ENCODE assay signal across 8 mouse cellular contexts in the genomic region with DNA sequence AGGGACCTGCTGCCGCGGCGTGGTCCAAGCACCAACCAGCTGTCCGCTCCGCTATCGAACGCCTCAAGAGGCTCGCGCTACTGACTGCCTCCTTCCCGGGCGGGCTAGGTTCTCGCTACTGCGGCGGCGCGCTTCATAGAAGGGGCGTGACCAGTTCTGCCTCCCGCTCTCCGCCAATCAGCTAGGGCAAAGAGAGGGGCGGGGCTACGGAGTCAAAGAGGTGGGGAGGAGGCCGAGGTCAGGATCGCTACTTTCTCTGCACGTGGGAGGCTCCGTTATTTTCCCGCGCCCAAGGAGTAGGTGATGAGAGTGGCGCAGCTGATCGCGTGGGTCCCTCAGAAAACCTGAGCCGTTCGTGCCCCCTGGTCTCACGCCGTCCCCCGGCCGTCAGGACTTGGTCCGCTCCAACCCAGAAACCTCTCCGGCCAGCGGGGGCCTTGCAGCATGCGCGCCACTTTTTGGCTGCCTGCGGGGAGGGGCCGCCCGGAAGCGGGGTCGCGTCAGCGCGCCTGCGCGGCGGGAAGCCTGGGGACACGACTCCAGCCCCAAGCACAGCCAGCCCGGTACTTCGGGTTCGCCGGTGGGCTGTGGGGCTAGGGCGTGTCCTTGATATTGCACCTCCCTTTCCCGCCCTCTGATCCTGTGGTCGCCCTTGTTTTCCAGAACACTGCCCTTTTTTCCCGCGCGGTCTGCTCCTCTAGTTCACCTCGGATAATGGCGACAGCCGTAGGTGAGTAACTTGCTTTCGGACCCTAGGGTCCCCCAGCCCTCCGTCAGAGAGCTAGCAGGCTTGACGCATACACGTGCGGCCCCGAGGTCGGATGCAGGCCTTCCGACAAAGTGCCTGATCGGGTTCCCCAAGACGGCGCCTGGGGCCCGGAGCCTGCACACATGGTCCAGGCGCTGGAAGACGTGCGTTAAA. TPM values are rescaled to one million over a fixed set of nuclear protein-coding genes. Genes with fewer than 3 reads are reported as not detected.
A peak's percentile ranks its signal among the peaks of the same experiment; 100 is the strongest.
DNase-seq lines count a peak whose midpoint lies in the region; ATAC-seq and TF ChIP-seq lines count a peak whose summit lies in the region.

Gene Paics (plus strand): TSS at position 202 of the 922 bp plus-strand sequence.
Gene Ppat (minus strand): TSS at position 473 of the 922 bp plus-strand sequence.

- peak within 1 kb of the TSS; percentile 61 for H3K9ac ChIP-seq in forebrain, embryonic 14.5 days (ENCODE audit: low read length)

- intact Hi-C loops in heart, postnatal 25 days (cut with DNase I) = loop anchor here (1.0 to 2.0 kb wide), 2 partner anchors 23 to 46 kb away; partner anchors contain the start of genes Aasdh and Srp72

- peak within 1 kb of the TSS; percentile 57 for H3K4me3 ChIP-seq in forebrain, embryonic 14.5 days (ENCODE audit: low read depth, low read length)
- peak within 1 kb of the TSS; percentile 93 for H3K4me3 ChIP-seq in lung, adult 2 months (replicated peaks; ENCODE audit: extremely low read depth, low read depth, low read length)

- under 1% methylated on average over 78 of the region's 81 CpGs for WGBS in forebrain, embryonic 14.5 days
- WGBS in lung, adult 2 months = under 1% methylated on average over 81 of the region's 81 CpGs

- H3K4me1 ChIP-seq in forebrain, embryonic 14.5 days (ENCODE audit: control insufficient read depth, insufficient read depth, low read length) = peaks cover 16% of the 10 kb centered on the region; the same call in 1 of the 2 replicates
- peaks cover 13% of the 10 kb centered on the region for H3K4me1 ChIP-seq in lung, adult 2 months (ENCODE audit: control insufficient read depth, insufficient read depth, low read length)

- no peak for TF ChIP-seq CTCF in lung, adult 2 months (IDR thresholded peaks at IDR 0.05; ENCODE audit: insufficient read depth, low read length)

- peak; percentile 97 for ATAC-seq in forebrain, embryonic 14.5 days
- ATAC-seq in neutrophil, adult 5-6 weeks (ENCODE audit: extremely low read depth, insufficient number of reproducible peaks, low FRiP score, poor library complexity, severe bottlenecking) = peak; percentile 94

- peak; percentile 98 for DNase-seq in ES-CJ7 (ENCODE audit: low read depth, low spot score)
- peak; percentile 96 for DNase-seq in cerebellum, adult 11 months
- peak; percentile 99 for DNase-seq in forebrain, embryonic 14.5 days (ENCODE audit: low spot score)
- DNase-seq in heart, postnatal 25 days (ENCODE audit: low spot score) = peak; percentile 97
- DNase-seq in layer of hippocampus, adult 18-20 months (ENCODE audit: low spot score in 2 of 2) = peak; percentile 95 to 97
- peak; percentile 98 for DNase-seq in lung, adult 2 months
- peak; percentile 96 to 98 for DNase-seq in thymus, adult 18-20 months

- TF ChIP-seq POLR2A in lung, adult 2 months (IDR thresholded peaks at IDR 0.05; ENCODE audit: borderline replicate concordance, extremely low read depth, low read depth, low read length) = peak; percentile 83; the same call in 1 of the 2 replicates

- no peaks in the 10 kb centered on the region for H3K9me3 ChIP-seq in forebrain, embryonic 14.5 days (replicated peaks; ENCODE audit: control insufficient read depth, low read length)

- peaks cover 10% of the 10 kb centered on the region for H3K36me3 ChIP-seq in forebrain, embryonic 14.5 days (ENCODE audit: control insufficient read depth, insufficient read depth, low read length)

- H3K4me2 ChIP-seq in forebrain, embryonic 14.5 days (ENCODE audit: low read length) = peak within 1 kb of the TSS; percentile 88

- peak within 1 kb of the TSS; percentile 76 for H3K27ac ChIP-seq in forebrain, embryonic 14.5 days (ENCODE audit: low read depth, low read length)

- no peaks in the 10 kb centered on the region for H3K27me3 ChIP-seq in forebrain, embryonic 14.5 days (replicated peaks; ENCODE audit: control insufficient read depth, insufficient read depth, low read length)

RNA-seq across cellular contexts. Expression of gene Paics, which starts in this region (rescaled TPM):
- polyA plus RNA-seq in forebrain, embryonic 14.5 days (2014; fragmentation: Nextera tagmentation; extraction: Ambion mirVana) = 260 and 276 TPM in 2 replicates
- total RNA-seq in heart, postnatal 25 days (2021) = 100 to 1,000 TPM; 138 to 159 TPM
- 10 to 100 TPM; 89.6 to 91.3 TPM for total RNA-seq in layer of hippocampus, adult 18-20 months (2021)
- 44.0 and 44.2 TPM in 2 replicates for polyA plus RNA-seq in lung, adult 2 months (2012; rRNA removed)
- total RNA-seq in neutrophil, adult 5-6 weeks (2017) = 79.2 and 82.3 TPM in 2 replicates

RNA-seq across cellular contexts. Expression of gene Ppat, which starts in this region (rescaled TPM):
- 16.3 and 19.5 TPM in 2 replicates for polyA plus RNA-seq in forebrain, embryonic 14.5 days (2014; fragmentation: Nextera tagmentation; extraction: Ambion mirVana)
- total RNA-seq in heart, postnatal 25 days (2021) = 10 to 100 TPM; 12.2 to 15.5 TPM
- 10 to 100 TPM; 16.2 to 17.8 TPM for total RNA-seq in layer of hippocampus, adult 18-20 months (2021)
- 4.3 and 4.8 TPM in 2 replicates for polyA plus RNA-seq in lung, adult 2 months (2012; rRNA removed)
- 10.2 and 11.8 TPM in 2 replicates for total RNA-seq in neutrophil, adult 5-6 weeks (2017)

Comparison
In these comparisons a context has a peak if more than half of its experiments do, and no peak if none do; other contexts are left out.
1. Peak in every context shown above with its lines: DNase-seq, ATAC-seq, H3K4me3 ChIP-seq and H3K27ac ChIP-seq.